Mouse (Mus musculus) spleen, adult 2 months (tissue): ENCODE measurements around the gene Ehd3.

Source experiments
- CTCF ChIP-seq: fragments of 200-500 bp; IDR thresholded peaks from 2 replicates; pipeline ENCODE4 v1.5.1; 2011; ENCODE audit warnings: mild to moderate bottlenecking, inconsistent platforms; ENCODE audit not compliant: insufficient read depth, insufficient read length, insufficient replicate concordance; ENCODE audit errors: extremely low read depth
- POLR2A ChIP-seq: fragments of 200-500 bp; IDR thresholded peaks from 2 replicates; pipeline ENCODE4 v1.6.1; 2011; ENCODE audit warnings: low read depth, low read length, inconsistent platforms

DNA sequence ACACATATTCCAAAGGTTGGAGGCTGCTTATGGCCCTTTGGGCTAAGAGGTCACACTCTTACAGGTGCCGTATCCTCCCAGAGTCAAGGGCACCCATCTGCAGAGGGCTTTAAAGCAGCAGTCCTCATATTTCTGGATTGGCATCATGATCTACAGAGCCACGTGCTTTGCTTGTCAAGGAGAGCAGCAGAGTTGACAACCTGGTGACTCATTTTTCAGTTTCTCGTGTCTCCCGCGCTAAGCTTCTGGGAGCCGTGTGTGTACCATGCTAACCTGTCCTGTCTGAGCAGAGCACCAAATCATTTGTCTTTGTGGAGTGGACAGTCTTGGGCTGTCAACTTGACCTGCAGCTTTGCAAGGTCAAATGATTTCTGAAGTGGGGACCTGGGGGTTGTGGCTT, 2.4 kb downstream of the Ehd3 start:
- TF ChIP-seq POLR2A (no peak), CTCF (no peak)
